Mouse (Mus musculus) bone marrow, adult 2 months (tissue): ENCODE results near the gene Maged2.

ENCODE experiments used
- CTCF ChIP-seq: fragments of 200-500 bp; IDR thresholded peaks from 2 replicates; pipeline ENCODE4 v1.5.1; 2011; ENCODE audit warnings: low read length, control low read depth; ENCODE audit not compliant: control insufficient read depth, insufficient read depth
- POLR2A ChIP-seq: fragments of 200-500 bp; IDR thresholded peaks from 2 replicates; pipeline ENCODE4 v1.6.1; 2011; ENCODE audit warnings: low read depth, mild to moderate bottlenecking, control low read depth, low read length, borderline replicate concordance; ENCODE audit not compliant: control insufficient read depth

- no peak for TF ChIP-seq POLR2A
- no peak for TF ChIP-seq CTCF
Measured at GRCm38 (mm10) chrX:150830297-150830696, 16.2 kb upstream of the Maged2 start.
